ENCODE assay signal across 9 mouse cellular contexts in the genomic region with DNA sequence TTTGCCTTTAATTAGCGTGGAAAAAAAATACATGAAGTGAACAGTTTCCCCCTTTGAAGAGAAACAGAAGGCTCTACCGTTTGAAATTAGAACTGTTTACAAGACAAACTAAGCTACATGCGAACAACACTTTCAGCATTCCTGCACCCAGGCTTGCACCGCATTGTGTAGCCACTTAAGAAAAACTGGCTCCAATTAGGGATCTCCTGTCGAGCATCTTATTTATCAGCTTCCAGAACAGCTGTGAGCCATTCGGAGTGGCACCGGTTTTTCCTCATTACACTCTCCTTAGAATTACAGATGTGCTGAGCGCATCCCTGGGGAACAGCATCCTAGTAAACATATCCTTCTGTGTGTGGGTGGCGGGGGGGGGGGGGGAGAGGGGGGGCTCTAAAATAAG.
DNase-seq lines count a peak whose midpoint lies in the region; ATAC-seq and TF ChIP-seq lines count a peak whose summit lies in the region.
"Had no signal": no experiment of that assay in that cellular context is flagged by ENCODE, and none has a peak within 500 bp of the region (broad histone marks: within the 10 kb centered on the region; RNA-seq: fewer than 3 reads in every experiment).

No protein-coding gene starts in this region.

- no peaks in the 10 kb centered on the region for H3K27me3 ChIP-seq in embryonic facial prominence, embryonic 15.5 days
- H3K27me3 ChIP-seq in hindbrain, postnatal 0 days (ENCODE audit: insufficient read depth, low read length), result no peaks in the 10 kb centered on the region
- H3K27me3 ChIP-seq in midbrain, embryonic 11.5 days (ENCODE audit: control insufficient read depth, insufficient read depth, low read length), result no peaks in the 10 kb centered on the region
- H3K27me3 ChIP-seq in heart, adult 2 months (ENCODE audit: control insufficient read depth, insufficient read depth, low read length), result no peaks in the 10 kb centered on the region
- no peaks in the 10 kb centered on the region for H3K27me3 ChIP-seq in intestine, embryonic 16.5 days (replicated peaks; ENCODE audit: control insufficient read depth, insufficient read depth, low read length)
- no peaks in the 10 kb centered on the region for H3K27me3 ChIP-seq in kidney, embryonic 14.5 days (ENCODE audit: control insufficient read depth, insufficient read depth, low read length)

- no peaks in the 10 kb centered on the region for H3K36me3 ChIP-seq in embryonic facial prominence, embryonic 15.5 days
- no peaks in the 10 kb centered on the region for H3K36me3 ChIP-seq in hindbrain, postnatal 0 days (ENCODE audit: insufficient read depth, low read length)
- H3K36me3 ChIP-seq in midbrain, embryonic 11.5 days (ENCODE audit: control insufficient read depth, insufficient read depth, low read length), result no peaks in the 10 kb centered on the region
- no peaks in the 10 kb centered on the region for H3K36me3 ChIP-seq in heart, adult 2 months (ENCODE audit: control insufficient read depth, insufficient read depth, low read length)
- H3K36me3 ChIP-seq in intestine, embryonic 16.5 days (ENCODE audit: control insufficient read depth, insufficient read depth, low read length), result no peaks in the 10 kb centered on the region
- H3K36me3 ChIP-seq in kidney, embryonic 14.5 days (ENCODE audit: control insufficient read depth, insufficient read depth, low read length), result no peaks in the 10 kb centered on the region

- 0 out of 2 replicates have a peak, but pooled peaks cover 5% of the 10 kb centered on the region for H3K4me1 ChIP-seq in embryonic facial prominence, embryonic 15.5 days
- H3K4me1 ChIP-seq in hindbrain, postnatal 0 days (ENCODE audit: insufficient read depth, low read length), result no peaks in the 10 kb centered on the region
- H3K4me1 ChIP-seq in midbrain, embryonic 11.5 days (ENCODE audit: control insufficient read depth, insufficient read depth, low read length), result peaks cover 5% of the 10 kb centered on the region; the same call in 1 of the 2 replicates
- H3K4me1 ChIP-seq in heart, adult 2 months (ENCODE audit: control insufficient read depth, insufficient read depth, low read length), result no peaks in the 10 kb centered on the region
- H3K4me1 ChIP-seq in intestine, embryonic 16.5 days (ENCODE audit: control insufficient read depth, insufficient read depth, low read length), result no peaks in the 10 kb centered on the region
- no peaks in the 10 kb centered on the region for H3K4me1 ChIP-seq in kidney, embryonic 14.5 days (ENCODE audit: control insufficient read depth, insufficient read depth, low read length)

- H3K27ac ChIP-seq in embryonic facial prominence, embryonic 15.5 days (replicated peaks), result no peak overlapping the region
- no peak overlapping the region for H3K27ac ChIP-seq in hindbrain, postnatal 0 days
- H3K27ac ChIP-seq in midbrain, embryonic 11.5 days (ENCODE audit: low read depth, low read length), result no peak overlapping the region
- H3K27ac ChIP-seq in heart, adult 2 months, result no peak overlapping the region
- no peak overlapping the region for H3K27ac ChIP-seq in intestine, embryonic 16.5 days (ENCODE audit: low read length)
- H3K27ac ChIP-seq in kidney, embryonic 14.5 days (ENCODE audit: low read depth, low read length), result no peak overlapping the region

- no peaks in the 10 kb centered on the region for H3K79me2 ChIP-seq in heart, adult 2 months (replicated peaks; ENCODE audit: control insufficient read depth, insufficient read depth, low read length)

- intact Hi-C loops in heart, adult 2 months (cut with DNase I), result no loop called here

- ATAC-seq in embryonic facial prominence, embryonic 15.5 days (ENCODE audit: insufficient number of reproducible peaks, low FRiP score, low TSS enrichment, low read depth), result no peak
- 0 out of 2 replicates have a peak, but pooled peaks have one; percentile 32 for ATAC-seq in hindbrain, postnatal 0 days
- peak; percentile 52; the same call in 1 of the 2 replicates for ATAC-seq in midbrain, embryonic 11.5 days (ENCODE audit: low FRiP score)
- no peak for ATAC-seq in intestine, embryonic 16.5 days
- no peak for ATAC-seq in kidney, embryonic 14.5 days (ENCODE audit: low FRiP score, low TSS enrichment)

- peak overlapping the region; percentile 40 for H3K4me2 ChIP-seq in embryonic facial prominence, embryonic 15.5 days (replicated peaks)
- H3K4me2 ChIP-seq in hindbrain, postnatal 0 days (ENCODE audit: low read depth, low read length), result peak overlapping the region; percentile 48
- H3K4me2 ChIP-seq in midbrain, embryonic 11.5 days, result peak overlapping the region; percentile 11
- no peak overlapping the region for H3K4me2 ChIP-seq in intestine, embryonic 16.5 days (ENCODE audit: low read depth, low read length)
- no peak overlapping the region for H3K4me2 ChIP-seq in kidney, embryonic 14.5 days (replicated peaks; ENCODE audit: low read depth, low read length)

- TF ChIP-seq CTCF in hindbrain, postnatal 0 days (IDR thresholded peaks at IDR 0.05; ENCODE audit: low read depth), result no peak
- TF ChIP-seq CTCF in heart, adult 2 months (IDR thresholded peaks at IDR 0.05), result no peak

- H3K9me3 ChIP-seq in embryonic facial prominence, embryonic 15.5 days (replicated peaks), result no peaks in the 10 kb centered on the region
- H3K9me3 ChIP-seq in hindbrain, postnatal 0 days (ENCODE audit: low read length), result no peaks in the 10 kb centered on the region
- no peaks in the 10 kb centered on the region for H3K9me3 ChIP-seq in midbrain, embryonic 11.5 days (ENCODE audit: control insufficient read depth, low read length)
- no peaks in the 10 kb centered on the region for H3K9me3 ChIP-seq in intestine, embryonic 16.5 days (ENCODE audit: control insufficient read depth, low read length)
- no peaks in the 10 kb centered on the region for H3K9me3 ChIP-seq in kidney, embryonic 14.5 days (ENCODE audit: control insufficient read depth, low read length)

- no peak overlapping the region for H3K9ac ChIP-seq in embryonic facial prominence, embryonic 15.5 days
- no peak overlapping the region for H3K9ac ChIP-seq in hindbrain, postnatal 0 days (replicated peaks; ENCODE audit: low read length)
- no peak overlapping the region for H3K9ac ChIP-seq in midbrain, embryonic 11.5 days (ENCODE audit: low read length)
- no peak overlapping the region for H3K9ac ChIP-seq in heart, adult 2 months (ENCODE audit: low read depth, low read length)
- no peak overlapping the region for H3K9ac ChIP-seq in intestine, embryonic 16.5 days (ENCODE audit: low read depth, low read length)
- H3K9ac ChIP-seq in kidney, embryonic 14.5 days (ENCODE audit: low read depth, low read length), result no peak overlapping the region

- no peak for TF ChIP-seq POLR2A in heart, adult 2 months (IDR thresholded peaks at IDR 0.05; ENCODE audit: insufficient read depth, low read depth, low read length)

- peak; percentile 42 for DNase-seq in brain, adult 2 months (ENCODE audit: low read depth, low spot score)
- peak; percentile 54 for DNase-seq in hindbrain, postnatal 0 days (ENCODE audit: low spot score)
- peak; percentile 85 for DNase-seq in midbrain, embryonic 11.5 days (ENCODE audit: low spot score, missing footprints)
- DNase-seq in heart, adult 2 months, result no peak
- DNase-seq in adrenal gland, adult 8-10 months, result no peak
- DNase-seq: adrenal gland, postnatal 25 days had no signal

- no peak overlapping the region for H3K4me3 ChIP-seq in embryonic facial prominence, embryonic 15.5 days (replicated peaks)
- H3K4me3 ChIP-seq in hindbrain, postnatal 0 days (ENCODE audit: low read length), result peak overlapping the region; percentile 6
- no peak overlapping the region for H3K4me3 ChIP-seq in midbrain, embryonic 11.5 days (ENCODE audit: low read depth, low read length)
- no peak overlapping the region for H3K4me3 ChIP-seq in heart, adult 2 months
- H3K4me3 ChIP-seq in intestine, embryonic 16.5 days (ENCODE audit: low read length), result no peak overlapping the region
- H3K4me3 ChIP-seq in kidney, embryonic 14.5 days (ENCODE audit: low read length), result no peak overlapping the region

- TF ChIP-seq EP300 in heart, adult 2 months (IDR thresholded peaks at IDR 0.05; ENCODE audit: insufficient read depth, low read depth, low read length), result no peak

- WGBS in embryonic facial prominence, embryonic 15.5 days, result 8% methylated on average over 9 of the region's 9 CpGs
- WGBS in hindbrain, postnatal 0 days, result 14% methylated on average over 9 of the region's 9 CpGs
- WGBS in midbrain, embryonic 11.5 days, result 16% methylated on average over 9 of the region's 9 CpGs
- 33% methylated on average over 9 of the region's 9 CpGs for WGBS in heart, adult 2 months
- 32% methylated on average over 9 of the region's 9 CpGs for WGBS in intestine, embryonic 16.5 days
- WGBS in kidney, embryonic 14.5 days, result 39% methylated on average over 9 of the region's 9 CpGs

Comparison
In these comparisons a context has a peak if more than half of its experiments do, and no peak if none do; other contexts are left out.
1. DNase-seq: peak in brain, adult 2 months (single experiment), hindbrain, postnatal 0 days (single experiment) and midbrain, embryonic 11.5 days (single experiment); none in heart, adult 2 months (0 of 2) and adrenal gland, adult 8-10 months (single experiment).
2. ATAC-seq: peak in hindbrain, postnatal 0 days (single experiment) and midbrain, embryonic 11.5 days (single experiment); none in embryonic facial prominence, embryonic 15.5 days (single experiment), intestine, embryonic 16.5 days (single experiment) and kidney, embryonic 14.5 days (single experiment).
3. H3K4me2 ChIP-seq: peak in embryonic facial prominence, embryonic 15.5 days (single experiment), hindbrain, postnatal 0 days (single experiment) and midbrain, embryonic 11.5 days (single experiment); none in intestine, embryonic 16.5 days (single experiment) and kidney, embryonic 14.5 days (single experiment).